Mouse (Mus musculus) neutrophil, adult 5-6 weeks (primary cell): ENCODE data around the gene Atp8a1. TPM values are rescaled to one million over a fixed set of nuclear protein-coding genes. Genes with fewer than 3 reads are reported as not detected.

ENCODE experiments used
- ATAC-seq: fragments of 151-379, 151-347 bp; 2 replicates; pipeline ENCODE4 v1.8.0; 2017; ENCODE audit warnings: mild to moderate bottlenecking, moderate TSS enrichment; ENCODE audit not compliant: insufficient number of reproducible peaks, poor library complexity, low FRiP score, severe bottlenecking; ENCODE audit errors: extremely low read depth
- total RNA-seq: library from RNA; stranded (forward); fragments of 200-1000 nt; gene quantifications from 2 replicates; pipeline ENCODE4 v1.2.3, GENCODE M21; 2017

Atp8a1 gene
- total RNA-seq, 1 experiment from 2014 or later = 86.7 TPM

GRCm38 (mm10) chr5:67797006-67797958 is 50.0 kb downstream of the Atp8a1 start:
- ATAC-seq = no peak

GRCm38 (mm10) chr5:67794129-67794800 is 53.0 kb downstream of the Atp8a1 start:
- ATAC-seq = no peak

DNA sequence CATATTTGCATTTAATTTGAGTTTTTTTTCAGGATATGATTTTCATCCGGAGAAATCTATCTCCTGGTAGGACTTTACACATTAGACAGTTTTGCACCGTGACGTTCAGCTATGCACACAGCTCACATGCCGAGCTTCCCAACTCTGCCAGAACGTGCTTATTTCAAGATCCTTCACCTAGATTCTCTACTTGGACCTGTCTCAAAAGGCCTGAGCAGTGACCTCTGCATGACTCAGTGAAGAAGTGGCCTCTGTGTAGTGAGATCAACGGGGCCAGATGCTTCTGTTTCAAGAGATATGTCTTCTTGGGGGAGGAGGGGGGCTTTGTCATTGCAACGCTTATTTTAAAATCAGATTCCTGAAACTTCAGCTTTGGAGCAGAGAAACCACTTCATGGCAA is 64.5 kb downstream of the Atp8a1 start:
- no peak for ATAC-seq

- ATAC-seq = 0 out of 2 replicates have a peak, but pooled peaks have one; percentile 26
Measured at GRCm38 (mm10) chr5:67778026-67778425, 69.2 kb downstream of the Atp8a1 start.

- no peak for ATAC-seq
Measured at GRCm38 (mm10) chr5:67774186-67774585, 73.0 kb downstream of the Atp8a1 start.

DNA sequence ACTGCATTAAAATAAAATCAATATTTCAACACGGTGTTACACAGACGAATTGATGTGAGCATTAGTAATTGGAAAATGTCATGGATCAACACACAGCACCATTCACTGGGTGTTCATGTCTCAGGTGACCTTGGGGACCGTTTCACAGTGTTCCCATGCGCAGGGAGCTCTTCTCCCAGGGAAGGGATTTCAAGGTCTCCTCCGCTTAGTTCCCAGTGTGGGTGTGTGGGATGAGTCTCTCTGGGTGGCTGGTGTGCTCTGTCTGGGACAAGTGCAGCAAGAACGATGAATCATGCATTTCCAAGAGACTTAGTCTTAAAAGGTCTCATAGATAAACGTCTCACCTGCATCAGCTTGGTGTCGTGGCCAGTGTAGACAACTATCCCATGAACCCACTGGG is 78.5 kb downstream of the Atp8a1 start:
- no peak for ATAC-seq

GRCm38 (mm10) chr5:67764798-67765197 is 82.4 kb downstream of the Atp8a1 start:
- peak; percentile 48; the same call in 1 of the 2 replicates for ATAC-seq

DNA sequence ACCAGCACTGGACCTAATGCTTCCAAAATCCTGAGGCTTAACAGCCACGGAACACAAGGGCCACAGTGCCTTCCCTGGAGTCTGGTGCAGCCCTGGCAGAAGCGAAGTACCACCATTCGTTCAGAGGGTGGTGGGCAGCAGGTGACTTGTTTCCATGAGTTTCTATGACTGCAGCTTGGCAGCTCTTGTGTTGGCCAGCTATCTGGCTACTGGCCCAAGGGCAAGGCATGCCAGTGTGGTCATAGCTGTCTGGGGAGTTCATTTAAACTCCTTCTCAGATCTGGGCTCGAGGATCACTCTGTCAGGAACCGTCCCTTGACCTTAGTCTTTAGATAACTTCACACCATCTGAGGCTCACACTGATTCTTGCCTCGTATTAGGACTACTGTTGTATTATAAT is 89.1 kb downstream of the Atp8a1 start:
- no peak for ATAC-seq

- peak; percentile 80 for ATAC-seq
Measured at GRCm38 (mm10) chr5:67756138-67756537, 91.1 kb downstream of the Atp8a1 start.

GRCm38 (mm10) chr5:67753057-67753456 is 94.2 kb downstream of the Atp8a1 start:
- no peak for ATAC-seq

- ATAC-seq = no peak
Measured at GRCm38 (mm10) chr5:67752629-67753028, 94.6 kb downstream of the Atp8a1 start.

DNA sequence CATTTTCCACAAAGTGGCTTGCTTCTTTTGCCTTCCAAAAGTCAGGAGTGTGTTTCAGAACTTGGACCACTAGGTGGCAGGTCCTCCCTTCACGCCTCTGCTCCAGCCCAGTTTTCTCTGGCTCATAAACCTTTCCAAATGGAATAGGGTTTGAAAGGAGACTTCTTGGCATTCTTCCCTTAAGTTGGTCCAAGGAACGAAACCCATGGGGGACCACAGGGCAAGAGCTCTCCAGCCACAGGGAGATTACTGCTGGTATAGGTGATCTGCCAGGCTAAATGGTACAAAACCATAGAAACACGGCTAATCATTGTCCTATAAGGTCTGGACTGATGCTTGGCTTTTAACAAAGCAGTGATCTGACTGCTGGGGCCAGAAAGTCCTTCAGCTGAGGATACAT is 95.2 kb downstream of the Atp8a1 start:
- ATAC-seq = no peak

- no peak for ATAC-seq
Measured at GRCm38 (mm10) chr5:67739261-67739660, 108.0 kb downstream of the Atp8a1 start.

GRCm38 (mm10) chr5:67738133-67738532 is 109.1 kb downstream of the Atp8a1 start:
- ATAC-seq = no peak

- no peak for ATAC-seq
Measured at GRCm38 (mm10) chr5:67735771-67736170, 111.5 kb downstream of the Atp8a1 start.

GRCm38 (mm10) chr5:67733551-67734258 is 113.5 kb downstream of the Atp8a1 start:
- ATAC-seq = no peak

DNA sequence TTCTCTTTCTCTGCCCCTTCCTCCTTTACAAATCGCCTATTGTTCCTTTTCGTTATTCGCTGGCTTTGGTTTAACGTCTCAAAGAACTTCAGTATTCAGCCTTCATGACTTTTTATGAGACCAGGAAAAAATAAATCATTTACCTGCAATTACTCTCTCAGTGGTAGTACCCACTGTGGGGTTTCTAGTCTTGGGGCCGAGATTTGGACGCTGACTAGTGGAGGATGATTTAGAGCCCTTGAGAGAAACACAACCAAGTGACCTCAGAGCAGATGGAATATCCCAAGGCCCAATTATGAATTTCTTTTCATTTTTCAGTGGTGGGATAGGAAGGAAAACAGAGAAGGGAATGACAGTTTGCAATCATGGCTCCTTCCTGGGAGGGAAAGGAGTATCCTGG is 114.1 kb downstream of the Atp8a1 start:
- no peak for ATAC-seq

GRCm38 (mm10) chr5:67727755-67728154 is 119.5 kb downstream of the Atp8a1 start:
- no peak for ATAC-seq

DNA sequence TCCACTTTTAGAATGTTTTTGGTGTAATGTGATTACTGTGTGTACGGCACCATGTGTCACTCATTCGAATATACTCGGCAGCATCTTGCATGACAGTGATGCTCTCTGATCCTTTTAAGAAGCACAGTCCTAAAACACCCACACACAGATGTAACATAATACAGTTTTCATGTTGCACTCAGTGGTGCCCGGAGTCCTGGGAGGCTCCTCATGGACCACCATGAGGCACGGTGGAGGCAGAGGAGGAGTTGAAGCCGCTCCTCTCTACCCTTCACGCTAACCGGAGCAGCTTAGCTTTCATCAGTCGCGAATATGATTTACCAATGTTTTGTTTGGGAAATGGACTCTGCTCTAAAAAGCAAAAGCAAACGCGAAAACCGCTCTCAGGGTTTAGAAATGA is 120.4 kb downstream of the Atp8a1 start:
- ATAC-seq = no peak
